In genomic region chr10:91187349-91187748, GRCm38 (mm10) we compare ENCODE assay signal across 8 mouse cellular contexts. TPM values are rescaled to one million over a fixed set of nuclear protein-coding genes. Genes with fewer than 3 reads are reported as not detected.
DNase-seq lines count a peak whose midpoint lies in the region; ATAC-seq and TF ChIP-seq lines count a peak whose summit lies in the region.

No protein-coding gene starts in this region.

- no peaks in the 10 kb centered on the region for H3K9me3 ChIP-seq in lung, embryonic 16.5 days (ENCODE audit: control insufficient read depth, low read length)
- H3K9me3 ChIP-seq in heart, embryonic 16.5 days (replicated peaks; ENCODE audit: control insufficient read depth, low read length): no peaks in the 10 kb centered on the region
- H3K9me3 ChIP-seq in liver, embryonic 14.5 days (ENCODE audit: control insufficient read depth, low read length): no peaks in the 10 kb centered on the region

- peaks cover 10% of the 10 kb centered on the region for H3K4me1 ChIP-seq in lung, embryonic 16.5 days (replicated peaks; ENCODE audit: control insufficient read depth, insufficient read depth, low read length)
- H3K4me1 ChIP-seq in brown adipose tissue, adult 24 weeks (ENCODE audit: control insufficient read depth, insufficient read depth, insufficient read length, low read length): 0 out of 2 replicates have a peak, but pooled peaks cover 2% of the 10 kb centered on the region
- peaks cover 9% of the 10 kb centered on the region for H3K4me1 ChIP-seq in heart, embryonic 16.5 days (ENCODE audit: control insufficient read depth, insufficient read depth, low read length)
- H3K4me1 ChIP-seq in liver, embryonic 14.5 days (replicated peaks; ENCODE audit: control insufficient read depth in 2 of 2, insufficient read depth in 2 of 2, low read length in 1 of 2): peaks cover 6 to 11% of the 10 kb centered on the region in 2 experiments

- TF ChIP-seq EP300 in liver, embryonic 14.5 days (IDR thresholded peaks at IDR 0.05; ENCODE audit: low read depth): no peak

- peak; percentile 26; the same call in 1 of the 2 replicates for ATAC-seq in lung, embryonic 16.5 days (ENCODE audit: low read depth)
- no peak for ATAC-seq in heart, embryonic 16.5 days (replicated peaks; ENCODE audit: extremely low read depth, insufficient read depth, low FRiP score)
- no peak for ATAC-seq in liver, embryonic 14.5 days (ENCODE audit: insufficient read depth)

- WGBS in lung, embryonic 16.5 days: 35% methylated on average over 10 of the region's 10 CpGs
- WGBS in heart, embryonic 16.5 days: 34% methylated on average over 10 of the region's 10 CpGs
- WGBS in liver, embryonic 14.5 days (ENCODE audit: insufficient replicate concordance): 22% methylated on average over 10 of the region's 10 CpGs

- no peaks in the 10 kb centered on the region for H3K36me3 ChIP-seq in lung, embryonic 16.5 days (ENCODE audit: control insufficient read depth, insufficient read depth, low read length)
- H3K36me3 ChIP-seq in heart, embryonic 16.5 days (ENCODE audit: control insufficient read depth, insufficient read depth): no peaks in the 10 kb centered on the region
- no peaks in the 10 kb centered on the region for H3K36me3 ChIP-seq in liver, embryonic 14.5 days (replicated peaks; ENCODE audit: control insufficient read depth, insufficient read depth, low read depth)

- no peak for DNase-seq in lung, adult 18-20 months
- DNase-seq in liver, embryonic 14.5 days (ENCODE audit: low read depth in 3 of 3, low spot score in 3 of 3): no peak
- DNase-seq in left cerebral cortex, adult 11 months (ENCODE audit: low spot score): no peak
- no peak for DNase-seq in testis, postnatal 14 days (ENCODE audit: low spot score)
- DNase-seq in gastrocnemius, postnatal 4 days (ENCODE audit: low spot score in 2 of 2): no peak

- H3K27ac ChIP-seq in lung, embryonic 16.5 days (ENCODE audit: low read length): peak overlapping the region; percentile 81
- no peak overlapping the region for H3K27ac ChIP-seq in brown adipose tissue, adult 24 weeks (replicated peaks; ENCODE audit: low read depth, low read length)
- H3K27ac ChIP-seq in heart, embryonic 16.5 days (ENCODE audit: low read length): peak overlapping the region; percentile 85
- H3K27ac ChIP-seq in liver, embryonic 14.5 days: no peak overlapping the region

- H3K27me3 ChIP-seq in lung, embryonic 16.5 days (ENCODE audit: control insufficient read depth, insufficient read depth, low read depth, low read length): no peaks in the 10 kb centered on the region
- no peaks in the 10 kb centered on the region for H3K27me3 ChIP-seq in heart, embryonic 16.5 days (ENCODE audit: control insufficient read depth, insufficient read depth, low read length)
- no peaks in the 10 kb centered on the region for H3K27me3 ChIP-seq in liver, embryonic 14.5 days (ENCODE audit: control insufficient read depth, insufficient read depth, low read length)

- peak overlapping the region; percentile 71 for H3K9ac ChIP-seq in lung, embryonic 16.5 days (ENCODE audit: low read length)
- peak overlapping the region; percentile 74 for H3K9ac ChIP-seq in heart, embryonic 16.5 days (ENCODE audit: low read length)
- H3K9ac ChIP-seq in liver, embryonic 14.5 days (replicated peaks): peak overlapping the region; percentile 70

- TF ChIP-seq CTCF in liver, embryonic 14.5 days (IDR thresholded peaks at IDR 0.05; ENCODE audit: low read depth): no peak

- peak overlapping the region; percentile 58 for H3K4me2 ChIP-seq in lung, embryonic 16.5 days (ENCODE audit: low read depth, low read length)
- peak overlapping the region; percentile 64 for H3K4me2 ChIP-seq in heart, embryonic 16.5 days (ENCODE audit: low read depth, low read length)
- peak overlapping the region; percentile 86 for H3K4me2 ChIP-seq in liver, embryonic 14.5 days (ENCODE audit: low read depth)

- H3K4me3 ChIP-seq in lung, embryonic 16.5 days (ENCODE audit: low read length): peak overlapping the region; percentile 42
- H3K4me3 ChIP-seq in brown adipose tissue, adult 24 weeks (ENCODE audit: insufficient read depth, low read depth, low read length): peak overlapping the region; percentile 4; the same call in 1 of the 2 replicates
- peak overlapping the region; percentile 49 for H3K4me3 ChIP-seq in heart, embryonic 16.5 days (ENCODE audit: low read length)
- H3K4me3 ChIP-seq in liver, embryonic 14.5 days (ENCODE audit: insufficient read depth in 1 of 2, low read depth in 2 of 2, low read length in 2 of 2): peak overlapping the region in 1 of 2 experiments; percentile 62; a peak in 2 of 4 replicates

RNA-seq across cellular contexts. Expression of gene Tmpo, which starts 6.2 kb away (rescaled TPM):
- polyA plus RNA-seq in lung, embryonic 16.5 days (2015; fragmentation: Nextera tagmentation; extraction: Ambion mirVana): 210 and 220 TPM in 2 replicates
- 10.0 and 16.6 TPM in 2 replicates for polyA plus RNA-seq in brown adipose tissue, adult 24 weeks (2012; ENCODE audit: insufficient read depth, insufficient read length, missing spikeins)
- polyA plus RNA-seq in heart, embryonic 16.5 days (2015; fragmentation: Nextera tagmentation; extraction: Ambion mirVana): 148 and 153 TPM in 2 replicates
- polyA plus RNA-seq in liver, embryonic 14.5 days (2012; rRNA removed): 79.8 and 111 TPM in 2 replicates
- 116 and 130 TPM in 2 replicates for polyA plus RNA-seq in liver, embryonic 14.5 days (2014; fragmentation: Nextera tagmentation; extraction: Ambion mirVana)
- total RNA-seq in gastrocnemius, postnatal 4 days (2021): 100 to 1,000 TPM; 170 to 177 TPM

Comparison
In these comparisons a context has a peak if more than half of its experiments do, and no peak if none do; other contexts are left out.
1. H3K27ac ChIP-seq: peak in lung, embryonic 16.5 days (single experiment) and heart, embryonic 16.5 days (single experiment); none in brown adipose tissue, adult 24 weeks (single experiment) and liver, embryonic 14.5 days (single experiment).
2. Peak in every context shown above with its lines, with median percentiles within 50 percentile points of each other: H3K4me2 ChIP-seq and H3K9ac ChIP-seq.